Mouse (Mus musculus): Measurements from ENCODE around the gene Gng8.

Gene Gng8

GRCm38 (mm10) chr7:16909909-16910308 lies 18.3 kb downstream of the Gng8 start:
- peak; percentile 44 for DNase-seq

- DNase-seq = no peak
These were observed 20.3 kb downstream of the Gng8 start for GRCm38 (mm10) chr7:16911904-16912303.

GRCm38 (mm10) chr7:16912360-16912759 lies 20.8 kb downstream of the Gng8 start:
- peak; percentile 55 for DNase-seq

GRCm38 (mm10) chr7:16913806-16914452 lies 22.3 kb downstream of the Gng8 start:
- peak; percentile 82 for DNase-seq

- DNase-seq = no peak
These were observed 23.1 kb downstream of the Gng8 start for GRCm38 (mm10) chr7:16914453-16915343.

GRCm38 (mm10) chr7:16915461-16916340 lies 24.1 kb downstream of the Gng8 start:
- DNase-seq = no peak

GRCm38 (mm10) chr7:16916342-16917265 lies 25.0 kb downstream of the Gng8 start:
- DNase-seq = no peak

GRCm38 (mm10) chr7:16917447-16917846 lies 25.9 kb downstream of the Gng8 start:
- DNase-seq = no peak

GRCm38 (mm10) chr7:16918014-16918413 lies 26.4 kb downstream of the Gng8 start:
- DNase-seq = no peak

GRCm38 (mm10) chr7:16918670-16919069 lies 27.1 kb downstream of the Gng8 start:
- DNase-seq = no peak

GRCm38 (mm10) chr7:16919395-16920149 lies 28.0 kb downstream of the Gng8 start:
- no peak for DNase-seq

GRCm38 (mm10) chr7:16920150-16920579 lies 28.6 kb downstream of the Gng8 start:
- no peak for DNase-seq

- DNase-seq = no peak
These were observed 29.5 kb downstream of the Gng8 start for GRCm38 (mm10) chr7:16920818-16921791.

GRCm38 (mm10) chr7:16921881-16922335 lies 30.3 kb downstream of the Gng8 start:
- no peak for DNase-seq

GRCm38 (mm10) chr7:16922360-16922973 lies 30.9 kb downstream of the Gng8 start:
- no peak for DNase-seq

GRCm38 (mm10) chr7:16923283-16924036 lies 31.9 kb downstream of the Gng8 start:
- no peak for DNase-seq

GRCm38 (mm10) chr7:16924037-16924834 lies 32.6 kb downstream of the Gng8 start, which contains the start of gene Calm3:
TSS of gene Calm3 (minus strand) at chr7:16924114.
- DNase-seq = peak; percentile 99

- DNase-seq = no peak
These were observed 36.8 kb downstream of the Gng8 start for GRCm38 (mm10) chr7:16928341-16928740.

Data from lung, postnatal 36 days (tissue).